Mouse (Mus musculus): ENCODE data around the gene Itm2b. TPM values are rescaled to one million over a fixed set of nuclear protein-coding genes. Genes with fewer than 3 reads are reported as not detected.

The Itm2b gene
- total RNA-seq, 2 experiments from 2014 or later, result 330 to 339 TPM

- no peak for DNase-seq
- intact Hi-C loops (cut with DNase I; ENCODE audit: low total_unique reads), result loop anchor here (5.0 kb wide), 1 partner anchor 37 kb away; no protein-coding TSS in a partner anchor
Measured at GRCm38 (mm10) chr14:73334926-73335805, 49.9 kb downstream of the Itm2b start.

GRCm38 (mm10) chr14:73333880-73334279 is 51.2 kb downstream of the Itm2b start:
- DNase-seq, result no peak
- intact Hi-C loops (cut with DNase I; ENCODE audit: low total_unique reads), result loop anchor here (5.0 kb wide), 1 partner anchor 38 kb away; no protein-coding TSS in a partner anchor

GRCm38 (mm10) chr14:73331386-73331785 is 53.7 kb downstream of the Itm2b start:
- intact Hi-C loops (cut with DNase I; ENCODE audit: low total_unique reads), result loop anchor here (5.0 kb wide), 1 partner anchor 41 kb away; no protein-coding TSS in a partner anchor
- DNase-seq, result no peak

- intact Hi-C loops (cut with DNase I; ENCODE audit: low total_unique reads), result loop anchor here (5.0 kb wide), 1 partner anchor 42 kb away; no protein-coding TSS in a partner anchor
- no peak for DNase-seq
Measured at GRCm38 (mm10) chr14:73329871-73330270, 55.2 kb downstream of the Itm2b start.

- intact Hi-C loops (cut with DNase I; ENCODE audit: low total_unique reads), result no loop called here
- no peak for DNase-seq
Measured at GRCm38 (mm10) chr14:73326511-73326910, 58.6 kb downstream of the Itm2b start.

GRCm38 (mm10) chr14:73325456-73326381 is 59.4 kb downstream of the Itm2b start, which contains the start of gene Rb1:
Rb1 (minus strand) TSS chr14:73325822.
- intact Hi-C loops (cut with DNase I; ENCODE audit: low total_unique reads), result no loop called here

GRCm38 (mm10) chr14:73324634-73325455 is 60.2 kb downstream of the Itm2b start:
- DNase-seq, result peak; percentile 63
- intact Hi-C loops (cut with DNase I; ENCODE audit: low total_unique reads), result no loop called here

More at GRCm38 (mm10) chr14:73325456-73326381, 59.4 kb downstream of the Itm2b start, which contains the start of gene Rb1:
- DNase-seq, result peak; percentile 87

- intact Hi-C loops (cut with DNase I; ENCODE audit: low total_unique reads), result no loop called here
- DNase-seq, result no peak
Measured at GRCm38 (mm10) chr14:73323965-73324364, 61.1 kb downstream of the Itm2b start.

- intact Hi-C loops (cut with DNase I; ENCODE audit: low total_unique reads), result no loop called here
- DNase-seq, result no peak
Measured at GRCm38 (mm10) chr14:73322142-73322541, 62.9 kb downstream of the Itm2b start.

GRCm38 (mm10) chr14:73316933-73317332 is 68.2 kb downstream of the Itm2b start:
- DNase-seq, result no peak
- intact Hi-C loops (cut with DNase I; ENCODE audit: low total_unique reads), result no loop called here

GRCm38 (mm10) chr14:73313864-73314263 is 71.2 kb downstream of the Itm2b start:
- intact Hi-C loops (cut with DNase I; ENCODE audit: low total_unique reads), result no loop called here
- DNase-seq, result no peak

GRCm38 (mm10) chr14:73313396-73313795 is 71.7 kb downstream of the Itm2b start:
- intact Hi-C loops (cut with DNase I; ENCODE audit: low total_unique reads), result no loop called here
- DNase-seq, result no peak

- intact Hi-C loops (cut with DNase I; ENCODE audit: low total_unique reads), result no loop called here
- no peak for DNase-seq
Measured at GRCm38 (mm10) chr14:73312909-73313308, 72.2 kb downstream of the Itm2b start.

Other genes starting within 250 kb of the Itm2b start
- gene Lpar6, start 147.4 kb downstream of the Itm2b start, total RNA-seq (2021), result 1 to 10 TPM; 2.6 to 2.9 TPM
- 10 to 100 TPM; 18.1 to 20.2 TPM for gene Rb1, start 59.5 kb downstream of the Itm2b start, total RNA-seq (2021)
- gene Med4, start 124.7 kb upstream of the Itm2b start, total RNA-seq (2021), result 10 to 100 TPM; 13.9 TPM
- 100 to 1,000 TPM; 474 to 606 TPM for gene Sucla2, start 140.0 kb upstream of the Itm2b start, total RNA-seq (2021)
- 1 to 10 TPM; 6.2 to 8.5 TPM for gene Nudt15, start 163.0 kb upstream of the Itm2b start, total RNA-seq (2021)